ENCODE assay signal across 8 mouse cellular contexts in genomic region chr2:158610488-158611325, GRCm38 (mm10). TPM values are rescaled to one million over a fixed set of nuclear protein-coding genes. Genes with fewer than 3 reads are reported as not detected.
DNase-seq lines count a peak whose midpoint lies in the region; ATAC-seq lines count a peak whose summit lies in the region.

TSS of gene Slc32a1 (plus strand) at chr2:158610767.

- no peak for ATAC-seq in embryonic facial prominence, embryonic 11.5 days (replicated peaks; ENCODE audit: insufficient number of reproducible peaks, low FRiP score, low TSS enrichment, low read depth)
- ATAC-seq in hindbrain, embryonic 11.5 days (ENCODE audit: low FRiP score), result peak; percentile 13; the same call in 1 of the 2 replicates
- ATAC-seq in limb, embryonic 13.5 days (ENCODE audit: low FRiP score, low read depth), result no peak
- no peak for ATAC-seq in stomach, embryonic 14.5 days (ENCODE audit: insufficient number of reproducible peaks, insufficient read depth, low FRiP score, low read depth)

- peak; percentile 58 for DNase-seq in left cerebral cortex, adult 11 months (ENCODE audit: low spot score)
- DNase-seq in left cerebral cortex, adult 9 months (ENCODE audit: low spot score in 2 of 2), result no peak
- DNase-seq in embryonic facial prominence, embryonic 11.5 days (ENCODE audit: low spot score), result no peak
- peak; percentile 63 for DNase-seq in hindbrain, embryonic 11.5 days (ENCODE audit: low spot score)
- DNase-seq in gastrocnemius, adult 18-20 months (ENCODE audit: low spot score), result no peak
- DNase-seq in gastrocnemius, postnatal 25 days, result no peak

- H3K4me3 ChIP-seq in embryonic facial prominence, embryonic 11.5 days (ENCODE audit: low read depth, low read length), result peak within 1 kb of the TSS; percentile 14; the same call in 1 of the 2 replicates
- peak within 1 kb of the TSS; percentile 37 for H3K4me3 ChIP-seq in hindbrain, embryonic 11.5 days (ENCODE audit: low read depth, low read length)
- peak within 1 kb of the TSS; percentile 30 for H3K4me3 ChIP-seq in limb, embryonic 13.5 days
- H3K4me3 ChIP-seq in stomach, embryonic 14.5 days (ENCODE audit: low read depth, low read length), result peak within 1 kb of the TSS; percentile 2; the same call in 1 of the 2 replicates

- H3K4me1 ChIP-seq in embryonic facial prominence, embryonic 11.5 days (ENCODE audit: control insufficient read depth, insufficient read depth, low read length), result peaks cover 5% of the 10 kb centered on the region; the same call in 1 of the 2 replicates
- peaks cover 5% of the 10 kb centered on the region; the same call in 1 of the 2 replicates for H3K4me1 ChIP-seq in hindbrain, embryonic 11.5 days (replicated peaks; ENCODE audit: control insufficient read depth, insufficient read depth, low read length)
- H3K4me1 ChIP-seq in limb, embryonic 13.5 days, result peaks cover 30% of the 10 kb centered on the region
- H3K4me1 ChIP-seq in stomach, embryonic 14.5 days (ENCODE audit: control insufficient read depth, insufficient read depth, low read length), result peaks cover 10% of the 10 kb centered on the region; the same call in 1 of the 2 replicates

- H3K9me3 ChIP-seq in embryonic facial prominence, embryonic 11.5 days (replicated peaks; ENCODE audit: control insufficient read depth, low read length), result no peaks in the 10 kb centered on the region; the same call in 1 of the 2 replicates
- H3K9me3 ChIP-seq in hindbrain, embryonic 11.5 days (ENCODE audit: control insufficient read depth, low read length), result no peaks in the 10 kb centered on the region
- H3K9me3 ChIP-seq in limb, embryonic 13.5 days, result no peaks in the 10 kb centered on the region
- H3K9me3 ChIP-seq in stomach, embryonic 14.5 days (ENCODE audit: control insufficient read depth, low read depth, low read length), result no peaks in the 10 kb centered on the region

- H3K27me3 ChIP-seq in embryonic facial prominence, embryonic 11.5 days (ENCODE audit: control insufficient read depth, insufficient read depth, low read length), result peaks cover 83% of the 10 kb centered on the region
- H3K27me3 ChIP-seq in hindbrain, embryonic 11.5 days (ENCODE audit: control insufficient read depth, insufficient read depth, low read length), result peaks cover 89% of the 10 kb centered on the region
- peaks cover 100% of the 10 kb centered on the region for H3K27me3 ChIP-seq in limb, embryonic 13.5 days
- peaks cover 85% of the 10 kb centered on the region for H3K27me3 ChIP-seq in stomach, embryonic 14.5 days (ENCODE audit: control insufficient read depth, insufficient read depth, low read length)

- H3K9ac ChIP-seq in embryonic facial prominence, embryonic 11.5 days (replicated peaks; ENCODE audit: low read length), result no peak within 1 kb of the TSS
- H3K9ac ChIP-seq in hindbrain, embryonic 11.5 days (ENCODE audit: low read depth, low read length), result peak within 1 kb of the TSS; percentile 63
- H3K9ac ChIP-seq in limb, embryonic 13.5 days, result no peak within 1 kb of the TSS
- H3K9ac ChIP-seq in stomach, embryonic 14.5 days (replicated peaks; ENCODE audit: low read depth, low read length), result no peak within 1 kb of the TSS

- no peak within 1 kb of the TSS for H3K27ac ChIP-seq in embryonic facial prominence, embryonic 11.5 days (replicated peaks; ENCODE audit: low read depth, low read length)
- peak within 1 kb of the TSS; percentile 77 for H3K27ac ChIP-seq in hindbrain, embryonic 11.5 days (ENCODE audit: low read depth, low read length)
- no peak within 1 kb of the TSS for H3K27ac ChIP-seq in limb, embryonic 13.5 days
- H3K27ac ChIP-seq in stomach, embryonic 14.5 days (ENCODE audit: low read length), result no peak within 1 kb of the TSS

- peak within 1 kb of the TSS; percentile 23 for H3K4me2 ChIP-seq in embryonic facial prominence, embryonic 11.5 days (ENCODE audit: low read depth, low read length)
- H3K4me2 ChIP-seq in hindbrain, embryonic 11.5 days (replicated peaks; ENCODE audit: low read depth, low read length), result peak within 1 kb of the TSS; percentile 35
- H3K4me2 ChIP-seq in limb, embryonic 13.5 days (replicated peaks), result peak within 1 kb of the TSS; percentile 54
- 0 out of 2 replicates have a peak within 1 kb of the TSS, but pooled peaks have one; percentile 6 for H3K4me2 ChIP-seq in stomach, embryonic 14.5 days (replicated peaks; ENCODE audit: low read depth, low read length)

- H3K36me3 ChIP-seq in embryonic facial prominence, embryonic 11.5 days (replicated peaks; ENCODE audit: control insufficient read depth, insufficient read depth, low read depth, low read length), result no peaks in the 10 kb centered on the region
- H3K36me3 ChIP-seq in hindbrain, embryonic 11.5 days (ENCODE audit: control insufficient read depth, insufficient read depth, low read length), result no peaks in the 10 kb centered on the region
- H3K36me3 ChIP-seq in limb, embryonic 13.5 days, result no peaks in the 10 kb centered on the region
- H3K36me3 ChIP-seq in stomach, embryonic 14.5 days (ENCODE audit: control insufficient read depth, insufficient read depth, low read length), result no peaks in the 10 kb centered on the region

- WGBS in embryonic facial prominence, embryonic 11.5 days, result 1% methylated on average over 59 of the region's 77 CpGs
- WGBS in hindbrain, embryonic 11.5 days, result 1% methylated on average over 69 of the region's 77 CpGs
- under 1% methylated on average over 75 of the region's 77 CpGs for WGBS in limb, embryonic 13.5 days
- WGBS in stomach, embryonic 14.5 days, result under 1% methylated on average over 76 of the region's 77 CpGs

RNA-seq across cellular contexts. Expression of gene Slc32a1, which starts in this region (rescaled TPM):
- polyA plus RNA-seq in embryonic facial prominence, embryonic 11.5 days (2014; fragmentation: Nextera tagmentation; extraction: Ambion mirVana), result 0.27 and 0.71 TPM in 2 replicates
- 1.9 and 2.9 TPM in 2 replicates for polyA plus RNA-seq in hindbrain, embryonic 11.5 days (2014; fragmentation: Nextera tagmentation; extraction: Ambion mirVana)
- polyA plus RNA-seq in limb, embryonic 13.5 days (2015; fragmentation: Nextera tagmentation; extraction: Ambion mirVana), result not detected in 2 replicates
- polyA plus RNA-seq in stomach, embryonic 14.5 days (2014; fragmentation: Nextera tagmentation; extraction: Ambion mirVana), result not detected in 2 replicates
- not detected for total RNA-seq in gastrocnemius, adult 18-20 months (2021)
- not detected for total RNA-seq in gastrocnemius, postnatal 25 days (2021)

Comparison
In these comparisons a context has a peak if more than half of its experiments do, and no peak if none do; other contexts are left out.
1. DNase-seq: peak in left cerebral cortex, adult 11 months (single experiment) and hindbrain, embryonic 11.5 days (single experiment); none in left cerebral cortex, adult 9 months (0 of 2), embryonic facial prominence, embryonic 11.5 days (single experiment), gastrocnemius, adult 18-20 months (single experiment) and gastrocnemius, postnatal 25 days (single experiment).
2. Peak in every context shown above with its lines, with median percentiles within 50 percentile points of each other: H3K4me2 ChIP-seq and H3K4me3 ChIP-seq.